Mouse (Mus musculus): ENCODE results near the gene Ngef. TPM values are rescaled to one million over a fixed set of nuclear protein-coding genes. Genes with fewer than 3 reads are reported as not detected.

Gene Ngef
- polyA plus RNA-seq, 1 experiment: 38.1 TPM

GRCm38 (mm10) chr1:87435125-87435524 lies 138.5 kb downstream of the Ngef start:
- no peaks in the 10 kb centered on the region for H3K27me3 ChIP-seq (replicated peaks; ENCODE audit: control insufficient read depth, insufficient read depth, low read length)
- peaks cover 23% of the 10 kb centered on the region for H3K36me3 ChIP-seq (ENCODE audit: control insufficient read depth, insufficient read depth, low read length)
- H3K4me3 ChIP-seq (ENCODE audit: insufficient read depth, low read depth, low read length): no peak overlapping the region
- no peaks in the 10 kb centered on the region for H3K4me1 ChIP-seq (ENCODE audit: control insufficient read depth, insufficient read depth, low read length)
- no peak overlapping the region for H3K27ac ChIP-seq (ENCODE audit: insufficient read depth, low read depth, low read length)
- 92% methylated on average over 2 of the region's 2 CpGs for WGBS
- DNase-seq: no peak
- no peak for TF ChIP-seq CTCF (conservative IDR thresholded peaks at IDR 0.05; ENCODE audit: insufficient read depth, insufficient read length, low read depth, low read length)
- TF ChIP-seq POLR2A (IDR thresholded peaks at IDR 0.05; ENCODE audit: low read depth, low read length): no peak

Other genes starting within 250 kb of the Ngef start
- gene Gigyf2, start 246.9 kb downstream of the Ngef start, polyA plus RNA-seq (2012; rRNA removed): 40.4 and 47.1 TPM in 2 replicates
- 2.4 and 2.5 TPM in 2 replicates for gene Kcnj13, start 179.1 kb downstream of the Ngef start, polyA plus RNA-seq (2012; rRNA removed)
- 0.34 TPM in 1 of 2 replicates, not detected in the other for gene Snorc, start 103.6 kb downstream of the Ngef start, polyA plus RNA-seq (2012; rRNA removed)
- gene Neu2, start 64.0 kb downstream of the Ngef start, polyA plus RNA-seq (2012; rRNA removed): 20.3 and 21.1 TPM in 2 replicates
- 18.6 and 20.0 TPM in 2 replicates for gene Inpp5d, start 46.4 kb upstream of the Ngef start, polyA plus RNA-seq (2012; rRNA removed)
- gene Atg16l1, start 182.0 kb upstream of the Ngef start, polyA plus RNA-seq (2012; rRNA removed): 19.8 and 20.0 TPM in 2 replicates
- gene Sag, start 229.8 kb upstream of the Ngef start, polyA plus RNA-seq (2012; rRNA removed): 0.16 and 0.34 TPM in 2 replicates